Mouse (Mus musculus) left cerebral cortex, postnatal 36 days (tissue): ENCODE results near the gene Man1c1. TPM values are rescaled to one million over a fixed set of nuclear protein-coding genes. Genes with fewer than 3 reads are reported as not detected.

Experiments
- DNase-seq, 2 experiments: peaks; one replicate each; pipeline ENCODE4 v3.0.0; 2021 to 2022; ENCODE audit warnings: low spot score in 2 of 2, mixed read lengths in 1 of 2
- intact Hi-C: fragments of 180-260 bp; cut with DNase I; formaldehyde crosslinking; loops from one replicate; pipeline ENCODE4 v1.15.1; 2025
- total RNA-seq, 2 experiments: library from RNA; stranded (reverse); gene quantifications; 2 replicates each; pipeline ENCODE4 v1.2.3; 2021

Gene Man1c1
- total RNA-seq, 2 experiments from 2014 or later = 37.8 to 42.0 TPM

DNA sequence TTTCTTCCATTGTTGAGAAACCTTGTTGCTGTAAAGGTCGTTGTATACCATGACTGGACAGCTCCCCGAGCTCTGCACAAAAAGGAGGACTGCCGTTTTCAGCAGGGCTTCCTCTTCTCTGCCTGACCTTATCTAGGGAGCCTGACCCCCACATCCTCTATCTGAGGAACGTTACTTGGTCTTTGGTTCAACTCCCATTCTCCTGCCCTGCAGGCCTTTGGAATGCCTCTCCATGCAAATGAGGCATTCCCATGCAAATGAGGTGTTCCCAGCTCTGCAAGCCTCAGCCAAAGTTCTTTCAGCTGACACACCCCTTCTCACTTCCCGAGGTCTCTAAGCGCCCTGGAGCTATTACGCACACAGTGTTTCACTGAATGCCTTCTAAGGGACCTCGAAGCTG is 26.0 kb upstream of the Man1c1 start:
- intact Hi-C loops = no loop called here
- DNase-seq = no peak

DNA sequence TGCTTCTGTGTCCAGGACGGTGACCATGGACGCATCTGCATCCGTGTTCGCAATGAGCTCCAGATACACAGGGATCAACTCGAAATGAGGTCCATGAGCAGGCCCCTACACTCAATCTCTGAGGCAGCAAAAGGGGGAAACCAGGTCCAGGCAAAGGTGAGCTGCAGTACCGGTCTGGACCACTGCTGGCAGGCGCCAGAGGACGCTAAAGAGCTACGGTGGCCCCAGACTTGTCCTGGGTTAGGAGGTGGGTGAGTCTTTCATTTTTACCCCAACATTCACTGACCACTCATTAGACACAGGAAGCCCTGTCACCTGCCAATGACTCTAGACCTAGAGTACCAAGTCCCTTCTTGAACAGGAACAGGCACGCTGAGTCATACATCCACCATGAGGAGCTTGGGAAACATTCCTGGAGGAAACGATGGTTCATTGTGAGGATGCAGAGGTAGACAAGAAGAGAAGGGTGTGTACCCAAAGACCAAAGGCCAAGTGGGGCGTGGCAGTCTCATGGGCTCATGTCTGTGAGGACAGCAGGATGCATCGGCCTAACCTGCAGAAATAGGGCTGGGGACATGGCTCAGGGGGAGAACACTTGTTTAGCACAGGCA is 21.8 kb upstream of the Man1c1 start:
- intact Hi-C loops = no loop called here

GRCm38 (mm10) chr4:134724974-134725373 is 20.9 kb upstream of the Man1c1 start:
- intact Hi-C loops = no loop called here

More for the DNA sequence above, 21.8 kb upstream of the Man1c1 start:
- no peak for DNase-seq

GRCm38 (mm10) chr4:134723251-134723650 is 19.2 kb upstream of the Man1c1 start:
- intact Hi-C loops = no loop called here
- DNase-seq = no peak

More at GRCm38 (mm10) chr4:134724974-134725373, 20.9 kb upstream of the Man1c1 start:
- DNase-seq = no peak

GRCm38 (mm10) chr4:134721076-134721475 is 17.0 kb upstream of the Man1c1 start:
- intact Hi-C loops = no loop called here
- DNase-seq = no peak

DNA sequence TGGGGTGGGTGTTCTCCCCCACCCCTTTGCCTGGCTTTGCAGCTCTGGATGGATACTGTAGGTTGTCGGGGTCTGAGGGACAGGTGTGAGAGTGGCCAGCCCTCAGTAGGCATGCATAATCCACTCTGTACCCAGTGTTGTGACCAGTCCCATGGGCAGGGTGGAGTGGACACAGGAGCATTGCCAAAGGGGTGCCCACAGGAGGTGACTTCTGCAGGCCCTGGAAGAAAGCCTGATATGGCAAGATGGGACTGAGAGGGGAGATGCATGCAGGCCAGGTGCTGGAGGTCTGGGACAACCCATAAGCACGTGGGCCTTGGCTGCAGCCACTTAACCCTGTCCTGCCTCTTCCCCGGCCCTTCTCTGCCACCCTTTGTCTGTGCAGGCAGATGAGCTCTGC is 16.3 kb upstream of the Man1c1 start:
- no peak for DNase-seq
- intact Hi-C loops = no loop called here

- intact Hi-C loops = no loop called here
- DNase-seq = no peak
Observed at GRCm38 (mm10) chr4:134719489-134719888, 15.4 kb upstream of the Man1c1 start.

DNA sequence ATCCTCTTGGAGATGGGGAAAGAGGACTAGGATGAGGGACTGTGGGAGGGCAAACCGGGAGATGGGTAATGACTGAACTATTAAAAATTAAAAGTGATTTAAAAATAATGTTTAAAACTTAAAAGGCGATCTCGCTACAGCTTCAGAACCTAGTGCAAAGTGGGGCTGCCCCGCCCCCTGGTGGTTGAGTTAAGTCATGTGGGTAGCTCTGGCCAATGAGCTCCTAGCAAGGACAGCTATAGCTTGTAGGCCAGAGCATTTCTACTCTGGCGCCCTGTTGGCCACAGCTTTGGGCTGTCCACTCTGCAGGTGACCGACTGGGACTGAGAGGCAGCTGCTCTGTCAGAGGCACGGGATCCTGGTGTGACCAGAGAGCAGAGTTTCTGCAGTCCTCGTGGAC is 9.8 kb upstream of the Man1c1 start:
- peak; percentile 67 to 72 for DNase-seq
- intact Hi-C loops = loop anchor here (2.0 kb wide), 1 partner anchor 171 kb away; no protein-coding TSS in a partner anchor

- no peak for DNase-seq
- intact Hi-C loops = no loop called here
Observed at GRCm38 (mm10) chr4:134705311-134705710, 1.2 kb upstream of the Man1c1 start.

DNA sequence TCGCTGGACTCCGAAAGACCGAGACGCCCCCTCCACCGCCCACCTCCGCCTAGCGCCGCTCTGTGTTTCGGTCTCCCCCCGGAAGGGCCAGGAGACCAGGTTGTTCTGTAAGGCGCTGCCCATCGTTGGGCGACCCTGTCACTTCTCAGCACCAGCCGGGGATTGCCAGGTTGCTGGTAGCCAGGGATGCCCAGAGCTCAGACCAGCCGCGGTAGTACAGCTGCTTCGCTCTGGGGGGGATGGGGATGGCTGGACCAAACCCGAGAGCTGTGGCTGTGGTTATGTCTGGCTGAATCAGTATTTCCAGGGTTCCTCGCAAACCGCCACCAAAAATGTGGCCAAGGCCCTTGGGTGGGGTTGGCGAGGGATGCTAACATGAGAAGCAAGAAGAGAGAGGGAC is 500 bp upstream of the Man1c1 start:
- DNase-seq = no peak
- intact Hi-C loops = loop anchor here (1.0 to 5.0 kb wide), 4 partner anchors 41 to 77 kb away; no protein-coding TSS in a partner anchor

- peak; percentile 19 to 39 for DNase-seq
- intact Hi-C loops = loop anchor here (5.0 kb wide), 3 partner anchors 41 to 76 kb away; no protein-coding TSS in a partner anchor
Observed at GRCm38 (mm10) chr4:134702981-134703834, 882 bp downstream of the Man1c1 start.

GRCm38 (mm10) chr4:134701934-134702333 is 2.2 kb downstream of the Man1c1 start:
- intact Hi-C loops = loop anchor here (5.0 kb wide), 3 partner anchors 40 to 75 kb away; no protein-coding TSS in a partner anchor
- peak; percentile 67 to 70 for DNase-seq

DNA sequence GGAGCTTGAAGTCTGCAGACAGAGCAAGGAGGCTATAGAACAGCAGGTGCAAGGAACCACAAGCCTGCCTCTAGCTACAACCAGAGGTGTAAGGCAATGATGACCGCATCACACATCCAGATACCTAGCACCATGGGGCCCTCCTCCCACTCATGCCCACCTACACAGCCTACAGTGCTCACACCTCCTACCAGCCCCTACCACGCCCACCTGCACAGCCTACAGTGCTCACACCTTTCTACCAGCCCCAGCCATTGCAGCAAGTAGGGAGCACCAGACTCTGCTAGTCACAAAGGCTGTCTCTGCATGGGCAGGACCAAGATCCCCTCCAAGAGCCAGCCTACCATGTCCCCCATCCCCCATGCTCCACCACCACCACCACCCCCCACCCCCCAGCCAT is 3.2 kb downstream of the Man1c1 start:
- no peak for DNase-seq
- intact Hi-C loops = loop anchor here (5.0 kb wide), 3 partner anchors 39 to 74 kb away; no protein-coding TSS in a partner anchor

DNA sequence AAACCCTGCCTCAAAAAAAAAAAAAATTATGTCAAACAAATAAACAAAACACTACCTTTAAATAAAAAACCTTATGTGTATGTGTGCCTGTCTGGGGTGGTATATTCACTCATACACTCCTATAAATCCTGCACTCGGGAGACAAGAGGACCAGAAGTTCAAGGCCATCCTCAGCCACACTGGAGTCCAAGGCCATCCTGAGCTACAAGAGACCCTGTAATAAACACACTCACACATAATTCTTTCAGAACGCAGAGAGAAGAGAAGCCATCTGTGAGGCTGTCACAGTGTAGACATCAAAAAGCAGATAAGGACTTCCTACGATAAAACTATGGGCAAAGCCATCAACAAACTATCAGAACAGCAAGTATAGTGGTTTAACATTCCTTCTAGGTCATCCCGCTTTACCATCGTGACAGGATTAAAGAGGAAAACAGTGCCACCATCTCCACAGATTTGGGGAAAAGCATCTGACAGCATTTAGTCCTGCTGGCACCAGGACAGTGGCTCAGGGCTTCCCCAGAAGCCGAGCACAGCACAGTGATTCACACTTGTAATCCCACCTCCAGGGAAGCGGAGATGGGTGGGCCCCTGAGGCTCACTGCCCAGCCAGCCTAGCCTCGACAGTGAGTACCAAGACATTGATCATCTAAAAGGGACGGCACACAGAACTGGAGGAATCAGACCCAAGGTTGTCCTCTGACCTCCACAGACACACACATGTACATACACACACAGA is 10.7 kb downstream of the Man1c1 start:
- intact Hi-C loops = no loop called here

GRCm38 (mm10) chr4:134692388-134692787 is 11.7 kb downstream of the Man1c1 start:
- intact Hi-C loops = no loop called here
- DNase-seq = no peak

More for the DNA sequence above, 10.7 kb downstream of the Man1c1 start:
- DNase-seq = no peak

- intact Hi-C loops = no loop called here
- no peak for DNase-seq
Observed at GRCm38 (mm10) chr4:134686022-134686661, 17.9 kb downstream of the Man1c1 start.

DNA sequence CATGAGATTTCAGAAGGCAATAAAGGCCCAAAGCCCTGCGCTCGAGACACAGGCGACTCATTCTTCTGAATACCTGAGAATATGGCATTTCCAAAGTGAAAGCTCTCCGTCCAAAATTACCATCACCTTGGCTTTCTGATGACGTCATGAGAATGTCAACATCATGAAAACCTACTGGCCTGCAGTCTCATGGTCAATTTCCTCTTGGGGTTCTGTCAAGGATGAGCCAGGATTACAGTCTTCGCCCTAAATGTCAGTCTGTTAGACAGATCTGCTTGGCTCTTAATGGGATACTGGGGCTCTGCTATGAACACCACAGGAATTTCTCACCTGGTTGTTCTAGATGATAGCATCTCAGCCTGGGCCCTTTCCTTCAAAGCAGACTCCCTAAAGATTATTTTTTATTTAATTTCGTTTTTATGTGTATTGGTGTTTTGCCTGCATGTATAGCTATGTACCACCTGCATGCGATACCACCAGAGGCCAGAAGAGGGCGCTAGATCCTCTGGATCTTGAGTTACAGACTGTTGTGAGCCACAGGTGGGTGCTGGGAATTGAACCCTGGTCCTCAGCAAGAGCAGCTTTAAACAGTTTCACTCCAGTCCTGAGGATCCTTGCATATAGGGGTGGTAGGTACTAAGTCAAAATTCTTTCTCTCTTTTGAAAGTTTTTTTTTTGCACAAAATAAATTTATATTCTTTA is 19.3 kb downstream of the Man1c1 start:
- no peak for DNase-seq
- intact Hi-C loops = loop anchor here (5.0 kb wide), 1 partner anchor 42 kb away; no protein-coding TSS in a partner anchor

GRCm38 (mm10) chr4:134683892-134684291 is 20.2 kb downstream of the Man1c1 start:
- DNase-seq = no peak
- intact Hi-C loops = loop anchor here (5.0 kb wide), 1 partner anchor 42 kb away; no protein-coding TSS in a partner anchor

GRCm38 (mm10) chr4:134683008-134683407 is 21.1 kb downstream of the Man1c1 start:
- intact Hi-C loops = loop anchor here (5.0 kb wide), 1 partner anchor 41 kb away; no protein-coding TSS in a partner anchor
- peak in 1 of 2 experiments; percentile 52 for DNase-seq
